Mouse (Mus musculus) forebrain, embryonic 16.5 days (tissue): ENCODE results near the gene Skap1. TPM values are rescaled to one million over a fixed set of nuclear protein-coding genes. Genes with fewer than 3 reads are reported as not detected.
A peak's percentile ranks its signal among the peaks of the same experiment; 100 is the strongest.

Experiments
- ATAC-seq: fragments of 200-750 bp; cut with Nextera tagmentation; 2 replicates; pipeline ENCODE4 v1.8.0; 2017; ENCODE audit warnings: mild to moderate bottlenecking, moderate library complexity
- H3K27ac ChIP-seq: fragments of 300-500 bp; sonication (generic); 2 replicates; pipeline ENCODE4 v1.5.1; 2014; ENCODE audit warnings: low read length, control low read depth
- H3K27me3 ChIP-seq: fragments of 300-500 bp; sonication (generic); replicated peaks from 2 replicates; pipeline ENCODE4 v1.6.1; 2014; ENCODE audit warnings: low read length; ENCODE audit not compliant: control insufficient read depth, insufficient read depth
- H3K36me3 ChIP-seq: fragments of 300-500 bp; sonication (generic); 2 replicates; pipeline ENCODE4 v1.6.1; 2014; ENCODE audit not compliant: control insufficient read depth, insufficient read depth
- H3K4me1 ChIP-seq: fragments of 300-500 bp; sonication (generic); replicated peaks from 2 replicates; pipeline ENCODE4 v1.6.1; 2014; ENCODE audit warnings: low read length; ENCODE audit not compliant: control insufficient read depth, insufficient read depth
- H3K4me2 ChIP-seq: fragments of 300-500 bp; sonication (generic); 2 replicates; pipeline ENCODE4 v1.6.1; 2014; ENCODE audit warnings: mild to moderate bottlenecking, low read length, control low read depth
- H3K4me3 ChIP-seq: fragments of 300-500 bp; sonication (generic); replicated peaks from 2 replicates; pipeline ENCODE4 v1.5.1; 2014; ENCODE audit warnings: mild to moderate bottlenecking, low read length, control low read depth
- H3K9ac ChIP-seq: fragments of 300-500 bp; sonication (generic); replicated peaks from 2 replicates; pipeline ENCODE4 v1.6.1; 2014; ENCODE audit warnings: low read depth, low read length, control low read depth
- H3K9me3 ChIP-seq: fragments of 300-500 bp; sonication (generic); 2 replicates; pipeline ENCODE4 v1.6.1; 2016; ENCODE audit warnings: low read length; ENCODE audit not compliant: control insufficient read depth
- WGBS: fragments of 180-500 bp; shearing (Covaris S2); extraction: QIAGEN DNeasy Blood & Tissue Kit; methylation state at CpG from one replicate; pipeline ENCODE4 v1.1.7; 2014; 5-methylcytosine and 5-hydroxymethylcytosine counted together
- polyA plus RNA-seq: library from polyadenylated mRNA; unstranded; fragments of >200 nt; fragmentation: Nextera tagmentation; extraction: Ambion mirVana; gene quantifications from 2 replicates; pipeline ENCODE4 v1.2.1, GENCODE M21; 2015

Gene Skap1
- polyA plus RNA-seq, 1 experiment from 2014 or later: 3.4 TPM

DNA sequence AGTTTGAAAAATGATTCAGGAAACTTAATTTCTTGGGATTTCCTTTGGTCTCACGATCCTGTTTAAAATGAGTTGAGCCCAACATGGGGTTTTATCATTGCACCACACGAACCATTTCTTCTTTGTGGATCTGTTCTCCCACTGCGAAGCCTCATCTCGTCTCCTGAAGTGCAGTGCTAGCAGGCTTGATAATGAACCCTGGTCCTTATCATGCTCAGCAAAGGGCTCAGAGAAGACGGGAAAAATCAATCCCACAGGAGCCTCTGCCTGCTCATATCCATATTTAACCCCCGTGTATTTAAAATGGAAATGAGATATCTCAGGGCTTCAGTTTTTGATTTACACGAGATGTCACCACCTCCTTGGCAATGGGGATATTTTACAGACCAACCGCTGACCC lies 34.1 kb downstream of the Skap1 start:
- Histone ChIP-seq H3K4me3 (no peak overlapping the region), H3K9ac (no peak overlapping the region), H3K4me1 (peaks cover 7% of the 10 kb centered on the region; the same call in 1 of the 2 replicates), H3K9me3 (no peaks in the 10 kb centered on the region), H3K27me3 (no peaks in the 10 kb centered on the region), H3K36me3 (no peaks in the 10 kb centered on the region), H3K4me2 (no peak overlapping the region), H3K27ac (no peak overlapping the region)
- ATAC-seq: no peak
- 50% methylated on average over 8 of the region's 8 CpGs for WGBS

DNA sequence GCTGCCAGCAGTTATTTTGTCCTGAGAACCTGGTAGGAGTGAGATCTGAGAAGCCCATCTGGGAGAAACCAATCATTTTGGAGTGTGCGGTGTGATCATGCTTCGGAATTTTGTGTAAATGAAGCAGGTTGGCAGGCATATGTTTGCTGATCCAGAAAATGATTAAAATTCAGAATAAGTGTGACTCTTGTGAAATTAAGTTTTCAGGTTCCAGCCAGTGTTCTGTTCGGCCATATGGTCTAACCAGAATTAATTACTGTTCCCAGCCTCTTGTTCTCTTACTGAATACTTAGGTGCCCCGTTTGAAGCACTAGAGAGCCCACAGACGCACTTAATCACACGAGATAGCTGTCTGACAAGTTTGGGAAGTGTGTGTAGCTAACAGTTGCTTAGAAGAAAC lies 36.6 kb downstream of the Skap1 start:
- no peak overlapping the region for H3K9ac ChIP-seq
- H3K4me2 ChIP-seq: no peak overlapping the region
- H3K4me1 ChIP-seq: peaks cover 7% of the 10 kb centered on the region
- no peaks in the 10 kb centered on the region for H3K27me3 ChIP-seq
- H3K36me3 ChIP-seq: no peaks in the 10 kb centered on the region
- WGBS: 33% methylated on average over 6 of the region's 6 CpGs
- H3K27ac ChIP-seq: no peak overlapping the region
- peak; percentile 89 for ATAC-seq
- no peak overlapping the region for H3K4me3 ChIP-seq
- no peaks in the 10 kb centered on the region for H3K9me3 ChIP-seq

DNA sequence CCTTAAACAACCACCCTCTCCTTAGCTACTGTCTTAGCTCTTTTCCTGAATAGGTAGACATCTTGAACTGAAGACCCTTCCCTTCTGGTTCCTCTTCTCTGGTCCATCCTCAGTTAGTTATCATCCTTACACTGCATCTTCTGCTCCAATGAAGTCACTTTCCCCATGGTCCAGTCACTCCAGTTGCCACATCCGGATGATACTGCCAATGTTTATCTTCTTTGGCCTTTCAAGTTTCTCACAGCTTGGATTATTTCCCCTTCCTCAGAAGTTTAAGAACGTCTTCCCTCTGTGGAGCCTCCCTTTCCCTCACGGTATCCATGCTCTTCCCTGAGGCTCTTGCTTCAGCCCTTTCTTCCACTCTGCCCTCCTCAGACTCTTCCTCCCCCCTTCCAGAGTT lies 38.6 kb downstream of the Skap1 start:
- H3K4me2 ChIP-seq: no peak overlapping the region
- no peaks in the 10 kb centered on the region for H3K36me3 ChIP-seq
- H3K27ac ChIP-seq: no peak overlapping the region
- no peaks in the 10 kb centered on the region for H3K9me3 ChIP-seq
- ATAC-seq: no peak
- no peaks in the 10 kb centered on the region for H3K27me3 ChIP-seq
- H3K4me3 ChIP-seq: no peak overlapping the region
- H3K9ac ChIP-seq: no peak overlapping the region
- H3K4me1 ChIP-seq: peaks cover 7% of the 10 kb centered on the region
- WGBS: 90% methylated on average over 3 of the region's 3 CpGs

DNA sequence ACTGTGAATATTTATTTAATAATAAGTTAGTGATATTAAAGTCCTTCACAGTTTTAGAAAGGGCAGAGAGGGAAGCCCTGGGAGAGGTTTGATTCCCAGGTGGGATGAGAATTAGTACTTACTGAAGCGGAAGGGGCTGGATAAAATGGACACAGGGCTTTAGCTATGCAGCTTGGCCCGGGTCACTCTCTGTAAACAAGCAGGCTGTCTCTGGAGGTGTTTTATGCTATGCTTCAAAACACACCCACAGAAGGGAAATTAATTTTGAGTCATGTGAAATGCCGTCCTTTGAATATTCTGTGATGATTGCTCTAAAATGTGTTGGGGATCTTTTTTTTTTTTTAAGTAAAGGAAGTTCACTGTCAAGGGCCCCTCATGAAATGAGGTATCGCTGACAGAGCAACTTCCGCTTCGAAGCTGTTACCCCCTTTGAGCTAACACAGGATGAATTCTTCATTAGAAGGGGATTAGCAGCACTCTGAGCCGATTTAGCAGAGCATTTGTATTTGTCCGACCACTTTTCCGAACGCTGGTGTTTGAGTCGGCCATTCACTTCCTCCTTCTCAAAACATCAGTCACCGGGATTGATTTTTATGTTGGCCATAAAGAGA lies 40.2 kb downstream of the Skap1 start:
- H3K27ac ChIP-seq: no peak overlapping the region
- peaks cover 7% of the 10 kb centered on the region for H3K4me1 ChIP-seq
- no peaks in the 10 kb centered on the region for H3K27me3 ChIP-seq
- H3K4me2 ChIP-seq: peak overlapping the region; percentile 11; the same call in 1 of the 2 replicates
- ATAC-seq: no peak
- H3K36me3 ChIP-seq: no peaks in the 10 kb centered on the region
- H3K4me3 ChIP-seq: no peak overlapping the region
- WGBS: 14% methylated on average over 12 of the region's 12 CpGs
- H3K9ac ChIP-seq: no peak overlapping the region
- H3K9me3 ChIP-seq: no peaks in the 10 kb centered on the region

DNA sequence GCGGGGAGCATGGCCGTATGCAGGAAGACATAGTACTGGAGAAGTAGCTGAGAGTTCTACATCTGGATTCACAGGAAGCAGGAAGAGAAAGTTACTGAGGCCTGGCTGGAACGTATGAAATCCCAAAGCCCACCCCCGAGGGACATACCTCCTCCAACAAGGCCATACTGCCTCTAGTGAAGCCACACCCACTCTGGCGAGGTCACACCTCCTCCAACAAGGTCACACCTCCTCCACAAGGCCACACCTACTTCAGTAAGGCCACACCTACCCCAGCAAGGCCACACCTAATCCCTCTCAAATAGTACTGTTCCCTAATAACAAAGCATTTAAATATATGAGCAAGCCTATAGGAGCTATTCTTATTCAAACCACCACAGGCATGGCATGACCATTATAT lies 41.4 kb downstream of the Skap1 start:
- H3K9ac ChIP-seq: no peak overlapping the region
- no peak for ATAC-seq
- H3K4me2 ChIP-seq: no peak overlapping the region
- H3K27ac ChIP-seq: no peak overlapping the region
- no peak overlapping the region for H3K4me3 ChIP-seq
- peaks cover 6% of the 10 kb centered on the region for H3K4me1 ChIP-seq
- WGBS: 75% methylated on average over 5 of the region's 5 CpGs
- H3K27me3 ChIP-seq: no peaks in the 10 kb centered on the region; the same call in 1 of the 2 replicates
- no peaks in the 10 kb centered on the region for H3K9me3 ChIP-seq
- no peaks in the 10 kb centered on the region for H3K36me3 ChIP-seq

DNA sequence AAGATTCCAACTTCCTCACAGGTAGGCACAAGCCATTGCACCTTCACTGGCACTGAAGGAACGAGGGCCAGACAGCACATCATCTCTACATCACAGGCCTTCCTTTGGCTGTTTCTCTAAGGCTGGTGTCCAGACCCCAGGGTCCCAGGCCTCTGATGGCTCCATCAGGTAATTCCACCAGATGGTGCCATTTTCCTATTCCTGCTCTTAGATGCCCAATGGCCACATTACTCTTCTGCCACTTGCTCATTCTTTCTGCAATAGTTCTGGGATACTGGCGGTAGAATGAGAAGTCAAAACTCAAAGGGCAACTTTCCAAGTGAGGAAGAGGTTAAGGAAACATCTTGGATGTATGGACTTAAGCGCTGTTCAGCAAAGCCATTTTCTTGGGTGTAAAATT lies 50.8 kb downstream of the Skap1 start:
- Histone ChIP-seq H3K27ac (no peak overlapping the region), H3K9me3 (no peaks in the 10 kb centered on the region), H3K27me3 (no peaks in the 10 kb centered on the region; the same call in 1 of the 2 replicates), H3K9ac (no peak overlapping the region), H3K4me2 (no peak overlapping the region), H3K4me1 (no peaks in the 10 kb centered on the region), H3K36me3 (no peaks in the 10 kb centered on the region), H3K4me3 (no peak overlapping the region)
- no peak for ATAC-seq
- 92% methylated on average over 3 of the region's 3 CpGs for WGBS

DNA sequence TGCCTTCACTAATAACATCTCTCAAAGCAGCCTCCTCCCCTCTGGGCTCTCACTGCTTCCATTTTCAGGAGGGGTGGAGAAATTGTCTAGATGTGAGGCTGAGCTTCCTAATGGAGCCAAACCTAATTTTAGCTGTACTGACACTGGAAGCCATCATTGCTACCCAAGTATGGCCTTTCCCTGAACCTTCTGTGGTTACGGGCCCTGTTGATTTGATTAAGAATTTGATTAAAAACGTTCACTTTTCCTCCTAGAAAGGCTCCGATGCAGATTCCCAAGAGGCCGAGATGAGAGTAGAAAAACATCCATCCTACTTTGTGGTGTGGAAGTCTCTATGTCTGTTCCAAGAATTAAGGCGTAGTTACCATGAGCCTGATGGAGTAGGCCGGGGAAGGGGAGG lies 60.1 kb downstream of the Skap1 start:
- no peaks in the 10 kb centered on the region for H3K4me1 ChIP-seq
- no peaks in the 10 kb centered on the region for H3K27me3 ChIP-seq
- ATAC-seq: no peak
- WGBS: 88% methylated on average over 6 of the region's 6 CpGs
- no peaks in the 10 kb centered on the region for H3K9me3 ChIP-seq
- no peak overlapping the region for H3K4me3 ChIP-seq
- no peaks in the 10 kb centered on the region for H3K36me3 ChIP-seq
- no peak overlapping the region for H3K9ac ChIP-seq
- no peak overlapping the region for H3K4me2 ChIP-seq
- no peak overlapping the region for H3K27ac ChIP-seq

DNA sequence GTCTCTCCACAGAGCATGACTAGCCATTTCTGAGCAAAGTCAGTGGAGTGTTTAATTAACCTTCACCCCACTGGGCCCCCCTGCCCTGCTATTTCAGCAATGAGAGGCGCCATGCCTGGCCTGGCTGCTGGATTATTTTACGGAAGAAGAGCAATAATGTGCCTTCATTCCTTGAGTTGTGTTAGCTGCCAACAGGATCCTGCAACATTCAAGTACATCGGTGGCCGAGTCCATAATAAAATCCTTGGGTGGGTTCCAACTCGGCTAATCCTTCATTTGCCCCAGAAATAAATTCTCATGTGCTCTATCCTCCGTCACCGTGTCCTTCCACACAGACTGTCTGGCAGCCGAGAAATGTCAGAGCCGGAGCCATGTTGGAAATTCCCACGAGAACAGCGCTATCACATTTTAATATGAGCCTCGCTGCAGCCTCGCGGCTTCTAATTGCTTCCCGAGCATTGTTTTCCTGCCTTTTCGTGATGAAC lies 61.8 kb downstream of the Skap1 start:
- 62% methylated on average over 16 of the region's 16 CpGs for WGBS
- no peak overlapping the region for H3K4me3 ChIP-seq
- H3K9me3 ChIP-seq: no peaks in the 10 kb centered on the region
- no peak overlapping the region for H3K27ac ChIP-seq
- ATAC-seq: 0 out of 2 replicates have a peak, but pooled peaks have one; percentile 26
- no peaks in the 10 kb centered on the region for H3K27me3 ChIP-seq
- no peaks in the 10 kb centered on the region for H3K36me3 ChIP-seq
- peak overlapping the region; percentile 39 for H3K4me2 ChIP-seq
- H3K9ac ChIP-seq: no peak overlapping the region
- no peaks in the 10 kb centered on the region for H3K4me1 ChIP-seq

DNA sequence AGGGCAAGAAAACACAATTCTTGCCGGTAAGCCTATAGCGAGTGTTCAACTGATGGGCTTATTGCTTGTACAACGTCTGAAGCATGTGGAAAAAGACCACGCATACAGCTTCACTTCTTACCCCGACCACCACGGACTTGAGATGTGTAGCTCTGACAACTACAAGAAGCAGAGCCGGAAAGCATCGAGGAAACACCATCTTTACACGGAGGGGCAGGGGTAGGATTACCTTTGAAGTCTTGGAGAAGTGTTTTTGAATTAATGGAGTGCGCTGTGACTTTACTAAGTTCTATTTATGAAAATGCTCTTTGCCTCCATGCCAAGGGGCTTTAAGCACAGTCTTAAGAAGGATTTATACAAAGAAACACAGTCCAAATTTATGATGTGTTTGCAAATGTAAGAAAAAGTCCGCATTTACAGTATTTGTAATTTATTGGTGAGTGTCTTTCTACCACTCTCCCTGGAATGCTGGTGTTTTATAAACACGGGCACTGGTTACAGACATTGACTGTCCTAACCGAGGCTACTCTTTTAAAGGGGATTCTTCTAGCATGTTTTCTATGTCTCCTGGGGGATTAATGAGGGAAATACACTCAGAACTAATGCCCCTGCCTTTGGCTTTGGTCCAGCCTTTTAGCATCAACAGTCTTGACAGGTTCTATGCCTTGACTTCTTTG lies 67.5 kb downstream of the Skap1 start:
- Histone ChIP-seq H3K4me1 (no peaks in the 10 kb centered on the region), H3K27ac (no peak overlapping the region), H3K4me3 (no peak overlapping the region), H3K4me2 (no peak overlapping the region), H3K27me3 (no peaks in the 10 kb centered on the region; the same call in 1 of the 2 replicates), H3K9me3 (no peaks in the 10 kb centered on the region), H3K36me3 (no peaks in the 10 kb centered on the region), H3K9ac (no peak overlapping the region)
- ATAC-seq: no peak
- WGBS: 72% methylated on average over 13 of the region's 13 CpGs
